Mouse (Mus musculus) central nervous system, embryonic 18 days (tissue): ENCODE results near the gene Adgrd1. TPM values are rescaled to one million over a fixed set of nuclear protein-coding genes. Genes with fewer than 3 reads are reported as not detected.

Experiments used
- polyA plus RNA-seq: library from polyadenylated mRNA; depleted of rRNA; stranded (reverse); fragments of >200 nt; gene quantifications from 2 replicates; pipeline ENCODE4 v1.2.3, GENCODE M21; 2012; rRNA removed

Adgrd1 gene
- 0.55 and 1.0 TPM in 2 replicates for polyA plus RNA-seq

DNA sequence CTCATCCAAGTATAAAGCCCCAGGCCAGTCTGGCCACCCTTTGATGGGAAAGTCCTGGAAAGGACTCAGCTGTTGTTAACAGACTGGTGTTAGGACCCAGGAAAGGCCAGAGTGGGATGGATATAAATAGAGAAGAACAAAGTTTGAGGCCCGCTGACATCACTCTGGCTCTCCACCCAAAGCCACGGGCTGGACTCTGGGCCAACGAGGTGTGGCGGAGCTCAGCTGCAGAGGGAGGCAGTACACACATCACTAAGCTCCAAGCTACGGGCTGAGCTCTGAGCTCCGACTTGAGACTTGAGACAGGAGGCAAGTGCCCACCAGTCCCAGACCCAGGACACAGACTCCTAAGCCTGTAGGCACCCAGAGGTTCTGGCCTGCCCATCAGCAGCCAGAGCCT, at the start of gene Adgrd1:
Gene Adgrd1, plus strand, starts transcription at position 240 of the 400 bp plus-strand sequence.

Other genes starting within 250 kb of the Adgrd1 start
- gene Rimbp2, start 143.3 kb upstream of the Adgrd1 start, polyA plus RNA-seq, result 36.6 and 38.8 TPM in 2 replicates
- gene Stx2, start 88.2 kb upstream of the Adgrd1 start, polyA plus RNA-seq, result 51.2 and 54.2 TPM in 2 replicates
- 175 and 181 TPM in 2 replicates for gene Ran, start 76.7 kb upstream of the Adgrd1 start, polyA plus RNA-seq